In the genomic region with DNA sequence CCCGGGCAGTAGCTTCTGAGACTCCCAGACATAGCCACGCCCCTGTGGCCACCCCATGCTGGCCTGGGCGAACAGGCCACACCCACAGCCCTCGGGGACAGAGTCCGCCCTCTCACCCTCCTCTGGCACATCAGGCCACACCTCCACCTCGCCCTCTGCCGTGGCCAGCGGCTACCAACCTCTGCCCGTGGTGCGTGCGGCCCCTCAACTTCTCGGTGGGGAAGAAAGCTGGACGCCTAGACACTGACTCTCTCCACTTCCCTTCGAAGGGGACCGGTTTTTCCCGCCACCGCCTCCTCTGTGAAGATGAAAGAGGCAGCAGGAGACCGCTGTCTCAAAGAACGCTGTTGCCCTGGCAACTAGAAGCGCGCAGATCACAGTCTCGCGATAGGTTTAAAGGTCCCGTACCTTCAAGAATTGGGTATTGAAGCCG, we compare ENCODE assay signal across 8 mouse cellular contexts. TPM values are rescaled to one million over a fixed set of nuclear protein-coding genes. Genes with fewer than 3 reads are reported as not detected.
A peak's percentile ranks its signal among the peaks of the same experiment; 100 is the strongest.
DNase-seq lines count a peak whose midpoint lies in the region; ATAC-seq and TF ChIP-seq lines count a peak whose summit lies in the region.

TSS of gene Fsip1 (minus strand) at position 346 of the 433 bp plus-strand sequence.

- H3K4me2 ChIP-seq in hindbrain, postnatal 0 days (ENCODE audit: low read depth, low read length): peak within 1 kb of the TSS; percentile 58

- ATAC-seq in Patski: peak; percentile 80
- ATAC-seq in common myeloid progenitor, adult 5-6 weeks (replicated peaks; ENCODE audit: low read depth, poor library complexity, severe bottlenecking): peak; percentile 95
- ATAC-seq in hindbrain, postnatal 0 days: peak; percentile 91

- H3K36me3 ChIP-seq in hindbrain, postnatal 0 days (ENCODE audit: insufficient read depth, low read length): no peaks in the 10 kb centered on the region
- H3K36me3 ChIP-seq in megakaryocyte, embryonic 14.5 days (replicated peaks; ENCODE audit: low read length): no peaks in the 10 kb centered on the region

- no peak within 1 kb of the TSS for H3K27ac ChIP-seq in gastrocnemius, adult 2 months
- no peak within 1 kb of the TSS for H3K27ac ChIP-seq in hindbrain, postnatal 0 days

- TF ChIP-seq CTCF in Patski (IDR thresholded peaks at IDR 0.05): no peak
- no peak for TF ChIP-seq CTCF in gastrocnemius, adult 2 months (IDR thresholded peaks at IDR 0.05)
- no peak for TF ChIP-seq CTCF in hindbrain, postnatal 0 days (IDR thresholded peaks at IDR 0.05; ENCODE audit: low read depth)

- in situ Hi-C loops in Patski (cut with MboI; ENCODE audit: low pct_unique_long_range_greater_than_20kb): loop anchor here (5.0 kb wide), 1 partner anchor 86 kb away; no protein-coding TSS in a partner anchor

- WGBS in hindbrain, postnatal 0 days: 4% methylated on average over 23 of the region's 25 CpGs

- H3K27me3 ChIP-seq in Patski: no peaks in the 10 kb centered on the region
- no peaks in the 10 kb centered on the region for H3K27me3 ChIP-seq in hindbrain, postnatal 0 days (ENCODE audit: insufficient read depth, low read length)
- peaks cover 18% of the 10 kb centered on the region for H3K27me3 ChIP-seq in megakaryocyte, embryonic 14.5 days (replicated peaks)

- DNase-seq in Patski (ENCODE audit: low read depth, low spot score): no peak
- DNase-seq in gastrocnemius, adult 2 months: peak; percentile 85
- DNase-seq in hindbrain, postnatal 0 days (ENCODE audit: low spot score): peak; percentile 89
- DNase-seq in left cerebral cortex, adult 8-10 months (ENCODE audit: low spot score in 2 of 2): peak; percentile 28 to 76
- DNase-seq in right cerebral cortex, adult 2 months (ENCODE audit: low spot score in 2 of 2): peak; percentile 56 to 68
- peak; percentile 48 for DNase-seq in urinary bladder, postnatal 25 days (ENCODE audit: low spot score)

- H3K9ac ChIP-seq in hindbrain, postnatal 0 days (replicated peaks; ENCODE audit: low read length): peak within 1 kb of the TSS; percentile 38; the same call in 1 of the 2 replicates

- POLR2A ChIA-PET in Patski (lab: Charles Lee): no interaction called here

- intact Hi-C loops in gastrocnemius, adult 2 months (cut with DNase I): no loop called here

- no peaks in the 10 kb centered on the region for H3K4me1 ChIP-seq in hindbrain, postnatal 0 days (ENCODE audit: insufficient read depth, low read length)
- peaks cover 9% of the 10 kb centered on the region for H3K4me1 ChIP-seq in megakaryocyte, embryonic 14.5 days

- peak within 1 kb of the TSS; percentile 77 for H3K4me3 ChIP-seq in gastrocnemius, adult 2 months
- H3K4me3 ChIP-seq in hindbrain, postnatal 0 days (ENCODE audit: low read length): peak within 1 kb of the TSS; percentile 45
- peak within 1 kb of the TSS; percentile 89 for H3K4me3 ChIP-seq in megakaryocyte, embryonic 14.5 days (replicated peaks)

- H3K9me3 ChIP-seq in hindbrain, postnatal 0 days (ENCODE audit: low read length): no peaks in the 10 kb centered on the region
- peaks cover 17% of the 10 kb centered on the region for H3K9me3 ChIP-seq in megakaryocyte, embryonic 14.5 days

- CTCF ChIA-PET in Patski (lab: Charles Lee): no interaction called here

RNA-seq across cellular contexts. Expression of gene Fsip1, which starts in this region (rescaled TPM):
- 0.99 TPM for polyA plus RNA-seq in Patski (2021)
- 0.23 TPM in 1 of 2 replicates, not detected in the other for total RNA-seq in common myeloid progenitor, adult 5-6 weeks (2017)
- total RNA-seq in gastrocnemius, adult 2 months (2021): not detected
- total RNA-seq in hindbrain, postnatal 0 days (2014; rRNA removed): 0.58 and 1.5 TPM in 2 replicates
- 3.7 and 3.9 TPM in 2 replicates for polyA plus RNA-seq in hindbrain, postnatal 0 days (2015; fragmentation: Nextera tagmentation; extraction: Ambion mirVana)
- 1 to 10 TPM in 2 of 4 experiments, under 1 TPM in 2; 0.41 to 1.3 (median 0.80) TPM for total RNA-seq in left cerebral cortex, adult 8-10 months (2022)
- not detected in 2 replicates for polyA plus RNA-seq in megakaryocyte, embryonic 14.5 days (2012; ENCODE audit: insufficient read depth, low replicate concordance)

Comparison
In these comparisons a context has a peak if more than half of its experiments do, and no peak if none do; other contexts are left out.
1. Peak in ATAC-seq in Patski; RNA of the gene not detected or under 1 TPM.
2. Peak in ATAC-seq in common myeloid progenitor, adult 5-6 weeks; RNA of the gene not detected or under 1 TPM.
3. Peak in DNase-seq and H3K4me3 ChIP-seq in gastrocnemius, adult 2 months; RNA of the gene not detected or under 1 TPM.